Mouse (Mus musculus) kidney, embryonic 15.5 days (tissue): ENCODE results near the gene Nav2. TPM values are rescaled to one million over a fixed set of nuclear protein-coding genes. Genes with fewer than 3 reads are reported as not detected.

ENCODE experiments used
- ATAC-seq: fragments of 200-750 bp; cut with Nextera tagmentation; replicated peaks from 2 replicates; pipeline ENCODE4 v1.8.0; 2017; ENCODE audit warnings: moderate TSS enrichment; ENCODE audit not compliant: low FRiP score
- H3K27ac ChIP-seq: fragments of 300-500 bp; sonication (generic); 2 replicates; pipeline ENCODE4 v1.5.1; 2015; ENCODE audit warnings: mild to moderate bottlenecking, inconsistent platforms
- H3K27me3 ChIP-seq: fragments of 300-500 bp; sonication (generic); 2 replicates; pipeline ENCODE4 v1.6.1; 2015; ENCODE audit warnings: inconsistent platforms
- H3K36me3 ChIP-seq: fragments of 300-500 bp; sonication (generic); 2 replicates; pipeline ENCODE4 v1.6.1; 2015; ENCODE audit warnings: inconsistent platforms
- H3K4me1 ChIP-seq: fragments of 300-500 bp; sonication (generic); 2 replicates; pipeline ENCODE4 v1.6.1; 2015; ENCODE audit warnings: inconsistent platforms
- H3K4me2 ChIP-seq: fragments of 300-500 bp; sonication (generic); 2 replicates; pipeline ENCODE4 v1.6.1; 2015; ENCODE audit warnings: moderate library complexity, mild to moderate bottlenecking, inconsistent platforms
- H3K4me3 ChIP-seq: fragments of 300-500 bp; sonication (generic); replicated peaks from 2 replicates; pipeline ENCODE4 v1.5.1; 2015; ENCODE audit warnings: mild to moderate bottlenecking, inconsistent platforms
- H3K9ac ChIP-seq: fragments of 300-500 bp; sonication (generic); 2 replicates; pipeline ENCODE4 v1.6.1; 2015; ENCODE audit warnings: mild to moderate bottlenecking, inconsistent platforms
- H3K9me3 ChIP-seq: fragments of 300-500 bp; sonication (generic); replicated peaks from 2 replicates; pipeline ENCODE4 v1.6.1; 2016; ENCODE audit warnings: inconsistent platforms
- WGBS: fragments of 180-500 bp; shearing (Covaris S2); methylation state at CpG from one replicate; pipeline ENCODE4 v1.1.7; 2015; ENCODE audit warnings: mixed read lengths; 5-methylcytosine and 5-hydroxymethylcytosine counted together
- polyA plus RNA-seq: library from polyadenylated mRNA; unstranded; fragments of >200 nt; fragmentation: Nextera tagmentation; extraction: Ambion mirVana; gene quantifications from 2 replicates; pipeline ENCODE4 v1.2.1, GENCODE M21; 2015

Gene Nav2
- polyA plus RNA-seq, 1 experiment from 2014 or later: 28.8 TPM

- Histone ChIP-seq H3K9me3 (no peaks in the 10 kb centered on the region), H3K4me3 (no peak overlapping the region), H3K27me3 (no peaks in the 10 kb centered on the region; the same call in 1 of the 2 replicates), H3K36me3 (no peaks in the 10 kb centered on the region), H3K27ac (no peak overlapping the region), H3K4me2 (no peak overlapping the region), H3K9ac (no peak overlapping the region), H3K4me1 (no peaks in the 10 kb centered on the region)
- WGBS: 78% methylated on average over 4 of the region's 4 CpGs
- ATAC-seq: no peak
These were observed 281.9 kb downstream of the Nav2 start for GRCm38 (mm10) chr7:49190231-49190985.

- H3K27ac ChIP-seq: no peak overlapping the region
- no peak for ATAC-seq
These were observed 282.7 kb downstream of the Nav2 start for GRCm38 (mm10) chr7:49191081-49191678.

GRCm38 (mm10) chr7:49192061-49192695, 283.7 kb downstream of the Nav2 start:
- no peak overlapping the region for H3K9ac ChIP-seq
- no peaks in the 10 kb centered on the region; the same call in 1 of the 2 replicates for H3K27me3 ChIP-seq
- H3K4me2 ChIP-seq: no peak overlapping the region
- ATAC-seq: no peak
- no peak overlapping the region for H3K4me3 ChIP-seq
- H3K4me1 ChIP-seq: no peaks in the 10 kb centered on the region
- 86% methylated on average over 2 of the region's 2 CpGs for WGBS
- H3K36me3 ChIP-seq: no peaks in the 10 kb centered on the region
- H3K27ac ChIP-seq: no peak overlapping the region
- no peaks in the 10 kb centered on the region for H3K9me3 ChIP-seq

More at GRCm38 (mm10) chr7:49191081-49191678, 282.7 kb downstream of the Nav2 start:
- Histone ChIP-seq H3K4me1 (no peaks in the 10 kb centered on the region), H3K4me3 (no peak overlapping the region), H3K9me3 (no peaks in the 10 kb centered on the region), H3K4me2 (no peak overlapping the region), H3K36me3 (no peaks in the 10 kb centered on the region), H3K27me3 (no peaks in the 10 kb centered on the region; the same call in 1 of the 2 replicates), H3K9ac (no peak overlapping the region)
- WGBS: 68% methylated on average over 7 of the region's 7 CpGs

GRCm38 (mm10) chr7:49195711-49196147, 287.2 kb downstream of the Nav2 start:
- ATAC-seq: 0 out of 2 replicates have a peak, but pooled peaks have one; percentile 25
- Histone ChIP-seq H3K4me1 (no peaks in the 10 kb centered on the region), H3K4me3 (no peak overlapping the region), H3K36me3 (no peaks in the 10 kb centered on the region), H3K27ac (no peak overlapping the region), H3K9me3 (no peaks in the 10 kb centered on the region), H3K9ac (no peak overlapping the region), H3K27me3 (no peaks in the 10 kb centered on the region; the same call in 1 of the 2 replicates), H3K4me2 (no peak overlapping the region)
- 40% methylated on average over 5 of the region's 5 CpGs for WGBS

GRCm38 (mm10) chr7:49199366-49199765, 290.9 kb downstream of the Nav2 start:
- no peak overlapping the region for H3K27ac ChIP-seq
- 43% methylated on average over 6 of the region's 6 CpGs for WGBS
- H3K4me3 ChIP-seq: no peak overlapping the region
- H3K36me3 ChIP-seq: no peaks in the 10 kb centered on the region
- no peak overlapping the region for H3K4me2 ChIP-seq
- no peaks in the 10 kb centered on the region for H3K27me3 ChIP-seq
- no peak overlapping the region for H3K9ac ChIP-seq
- no peak for ATAC-seq
- H3K9me3 ChIP-seq: no peaks in the 10 kb centered on the region
- H3K4me1 ChIP-seq: peaks cover 7% of the 10 kb centered on the region; the same call in 1 of the 2 replicates

GRCm38 (mm10) chr7:49200270-49200669, 291.8 kb downstream of the Nav2 start:
- no peak overlapping the region for H3K4me3 ChIP-seq
- H3K27me3 ChIP-seq: no peaks in the 10 kb centered on the region
- no peaks in the 10 kb centered on the region for H3K36me3 ChIP-seq
- H3K4me2 ChIP-seq: no peak overlapping the region
- peaks cover 7% of the 10 kb centered on the region; the same call in 1 of the 2 replicates for H3K4me1 ChIP-seq
- no peaks in the 10 kb centered on the region for H3K9me3 ChIP-seq
- 84% methylated on average over 6 of the region's 6 CpGs for WGBS
- H3K9ac ChIP-seq: no peak overlapping the region
- no peak overlapping the region for H3K27ac ChIP-seq
- no peak for ATAC-seq

GRCm38 (mm10) chr7:49202971-49203370, 294.5 kb downstream of the Nav2 start:
- H3K9me3 ChIP-seq: no peaks in the 10 kb centered on the region
- ATAC-seq: no peak
- no peak overlapping the region for H3K9ac ChIP-seq
- H3K4me1 ChIP-seq: peaks cover 7% of the 10 kb centered on the region; the same call in 1 of the 2 replicates
- H3K36me3 ChIP-seq: no peaks in the 10 kb centered on the region
- no peak overlapping the region for H3K4me2 ChIP-seq
- WGBS: 39% methylated on average over 4 of the region's 4 CpGs
- no peak overlapping the region for H3K27ac ChIP-seq
- no peak overlapping the region for H3K4me3 ChIP-seq
- no peaks in the 10 kb centered on the region for H3K27me3 ChIP-seq

- Histone ChIP-seq H3K27me3 (no peaks in the 10 kb centered on the region), H3K9ac (no peak overlapping the region), H3K9me3 (no peaks in the 10 kb centered on the region), H3K27ac (no peak overlapping the region), H3K4me3 (no peak overlapping the region), H3K4me2 (no peak overlapping the region), H3K4me1 (peaks cover 7% of the 10 kb centered on the region; the same call in 1 of the 2 replicates), H3K36me3 (no peaks in the 10 kb centered on the region)
- 86% methylated on average over 3 of the region's 3 CpGs for WGBS
- no peak for ATAC-seq
These were observed 296.3 kb downstream of the Nav2 start for GRCm38 (mm10) chr7:49204856-49205255.

- 93% methylated on average over 1 of the region's 1 CpGs for WGBS
- H3K27me3 ChIP-seq: no peaks in the 10 kb centered on the region
- ATAC-seq: no peak
- no peak overlapping the region for H3K4me2 ChIP-seq
- no peak overlapping the region for H3K4me3 ChIP-seq
- H3K36me3 ChIP-seq: no peaks in the 10 kb centered on the region
- H3K9me3 ChIP-seq: no peaks in the 10 kb centered on the region
- no peak overlapping the region for H3K27ac ChIP-seq
- H3K9ac ChIP-seq: no peak overlapping the region
- peaks cover 7% of the 10 kb centered on the region; the same call in 1 of the 2 replicates for H3K4me1 ChIP-seq
These were observed 297.0 kb downstream of the Nav2 start for GRCm38 (mm10) chr7:49205551-49205950.

GRCm38 (mm10) chr7:49206775-49207676, 298.5 kb downstream of the Nav2 start:
- H3K27ac ChIP-seq: no peak overlapping the region
- WGBS: 51% methylated on average over 5 of the region's 5 CpGs
- H3K27me3 ChIP-seq: no peaks in the 10 kb centered on the region
- no peak for ATAC-seq
- H3K4me2 ChIP-seq: no peak overlapping the region
- H3K9me3 ChIP-seq: no peaks in the 10 kb centered on the region
- H3K36me3 ChIP-seq: no peaks in the 10 kb centered on the region
- H3K9ac ChIP-seq: no peak overlapping the region
- H3K4me3 ChIP-seq: no peak overlapping the region
- H3K4me1 ChIP-seq: peaks cover 7% of the 10 kb centered on the region; the same call in 1 of the 2 replicates

GRCm38 (mm10) chr7:49209526-49209925, 301.0 kb downstream of the Nav2 start:
- H3K9me3 ChIP-seq: no peaks in the 10 kb centered on the region
- H3K4me1 ChIP-seq: no peaks in the 10 kb centered on the region
- H3K27me3 ChIP-seq: no peaks in the 10 kb centered on the region
- H3K27ac ChIP-seq: peak overlapping the region; percentile 46
- H3K36me3 ChIP-seq: no peaks in the 10 kb centered on the region
- H3K9ac ChIP-seq: no peak overlapping the region
- no peak overlapping the region for H3K4me3 ChIP-seq
- no peak for ATAC-seq
- 75% methylated on average over 7 of the region's 7 CpGs for WGBS
- H3K4me2 ChIP-seq: no peak overlapping the region
